Mouse (Mus musculus) gastrocnemius, adult 2 months (tissue): ENCODE results near the gene Dnajb12. TPM values are rescaled to one million over a fixed set of nuclear protein-coding genes. Genes with fewer than 3 reads are reported as not detected.
A peak's percentile ranks its signal among the peaks of the same experiment; 100 is the strongest.

Source experiments
- DNase-seq: peaks from one replicate; pipeline ENCODE4 v3.0.0; 2022
- H3K27ac ChIP-seq: fragments of 200-600 bp; 2 replicates; pipeline ENCODE4 v1.8.1; 2022; ENCODE audit warnings: mild to moderate bottlenecking
- H3K4me3 ChIP-seq: fragments of 200-600 bp; 2 replicates; pipeline ENCODE4 v1.8.1; 2022; ENCODE audit warnings: mild to moderate bottlenecking, moderate library complexity
- CTCF ChIP-seq: fragments of 200-600 bp; IDR thresholded peaks from 2 replicates; pipeline ENCODE4 v1.8.1; 2022; ENCODE audit warnings: antibody characterized with exemption, mild to moderate bottlenecking, moderate library complexity
- intact Hi-C: fragments of 180-260 bp; cut with DNase I; formaldehyde crosslinking; loops from one replicate; pipeline ENCODE4 v1.15.1; 2025
- total RNA-seq, 2 experiments: library from RNA; stranded (reverse); gene quantifications; 2 replicates each; pipeline ENCODE4 v1.2.3; 2021

Dnajb12 gene
- total RNA-seq, 2 experiments from 2014 or later = 60.4 to 77.5 TPM

GRCm38 (mm10) chr10:59916649-59917048, 37.3 kb downstream of the Dnajb12 start:
- Histone ChIP-seq H3K27ac (peak overlapping the region; percentile 82), H3K4me3 (peak overlapping the region; percentile 65)
- intact Hi-C loops = no loop called here
- TF ChIP-seq CTCF = no peak
- no peak for DNase-seq

DNA sequence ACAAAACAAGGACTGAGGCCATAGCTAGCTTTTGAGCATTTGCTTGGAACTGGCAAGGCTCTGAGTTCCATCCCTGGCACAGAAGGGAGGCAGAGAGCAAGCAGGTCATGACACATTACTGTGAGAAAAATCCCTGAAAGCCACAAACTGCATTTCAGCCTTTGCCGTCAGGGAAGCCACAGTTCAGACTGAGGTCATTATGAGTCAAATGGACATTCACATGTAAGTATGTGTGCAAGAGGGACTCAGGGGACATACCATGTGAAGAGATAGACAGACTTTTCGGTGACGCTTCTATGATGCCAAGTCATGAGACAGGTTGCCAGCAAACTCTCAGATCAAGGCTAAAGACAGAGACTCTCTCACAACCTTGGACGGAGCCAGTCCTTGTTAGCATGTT, 38.8 kb downstream of the Dnajb12 start:
- peak overlapping the region; percentile 31; the same call in 1 of the 2 replicates for H3K27ac ChIP-seq
- intact Hi-C loops = no loop called here
- H3K4me3 ChIP-seq = no peak overlapping the region
- TF ChIP-seq CTCF = no peak
- DNase-seq = no peak

DNA sequence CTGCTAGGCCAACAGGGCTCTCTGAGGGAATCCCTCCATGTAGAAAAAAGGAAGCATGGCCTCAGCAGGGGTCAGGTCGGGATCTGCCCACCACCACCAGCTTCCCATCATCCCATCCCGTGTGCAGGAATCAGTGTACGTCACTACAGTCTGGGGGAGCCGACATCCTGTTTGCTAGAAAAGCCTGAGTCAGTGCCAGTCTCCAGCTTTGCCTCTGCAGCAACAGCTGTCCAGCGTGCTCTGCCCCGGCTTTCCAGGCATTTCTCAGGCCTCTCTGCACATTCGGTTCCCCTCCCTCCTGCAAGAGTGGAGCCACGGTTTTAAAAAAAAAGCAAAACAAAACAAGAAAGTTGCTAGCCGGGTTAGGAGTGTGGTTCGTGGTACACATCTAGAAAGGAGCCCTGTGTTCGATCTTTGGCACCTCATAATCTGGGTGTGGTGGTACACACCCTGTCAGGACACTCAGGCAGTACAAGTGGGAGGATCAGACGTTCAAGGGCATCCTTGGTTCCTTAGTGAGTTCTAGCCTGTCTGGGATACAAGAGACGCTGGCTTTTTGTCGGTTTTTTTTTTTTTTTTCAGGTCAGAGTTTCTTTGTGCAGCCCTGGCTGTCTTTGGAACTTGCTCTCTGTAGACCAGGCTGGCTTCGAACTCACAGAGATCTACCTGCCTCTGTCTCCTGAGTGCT, 40.3 kb downstream of the Dnajb12 start:
- no peak for TF ChIP-seq CTCF
- intact Hi-C loops = loop anchor here (2.0 kb wide), 1 partner anchor 31 kb away; the partner anchor contains the start of gene Ddit4
- Histone ChIP-seq H3K27ac (peak overlapping the region; percentile 92), H3K4me3 (no peak overlapping the region)
- peak; percentile 53 for DNase-seq

DNA sequence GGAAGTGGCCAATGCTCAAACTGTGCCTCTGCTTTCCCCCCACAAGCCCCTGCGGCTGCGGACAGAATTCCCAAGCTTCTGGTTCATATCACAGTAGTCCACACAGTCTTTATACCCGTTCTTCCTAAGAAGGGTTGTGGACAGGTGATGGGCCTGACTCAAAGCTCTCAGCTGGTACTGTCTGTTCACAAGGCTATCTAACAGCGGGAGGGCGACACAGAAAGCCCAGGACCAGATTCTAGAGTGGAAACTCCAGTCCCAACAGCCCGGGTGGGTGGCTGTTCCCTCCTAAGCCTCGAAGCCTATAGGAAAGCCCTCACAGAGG, 41.1 kb downstream of the Dnajb12 start:
- TF ChIP-seq CTCF = no peak
- intact Hi-C loops = loop anchor here (2.0 kb wide), 1 partner anchor 30 kb away; the partner anchor contains the start of gene Ddit4
- DNase-seq = no peak
- Histone ChIP-seq H3K4me3 (peak overlapping the region; percentile 65), H3K27ac (peak overlapping the region; percentile 92)

- peak overlapping the region; percentile 65 for H3K4me3 ChIP-seq
- DNase-seq = peak; percentile 89
- peak; percentile 46 for TF ChIP-seq CTCF
- peak overlapping the region; percentile 92 for H3K27ac ChIP-seq
- intact Hi-C loops = loop anchor here (2.0 kb wide), 1 partner anchor 30 kb away; the partner anchor contains the start of gene Ddit4
These were observed 41.7 kb downstream of the Dnajb12 start for GRCm38 (mm10) chr10:59920810-59921681.

DNA sequence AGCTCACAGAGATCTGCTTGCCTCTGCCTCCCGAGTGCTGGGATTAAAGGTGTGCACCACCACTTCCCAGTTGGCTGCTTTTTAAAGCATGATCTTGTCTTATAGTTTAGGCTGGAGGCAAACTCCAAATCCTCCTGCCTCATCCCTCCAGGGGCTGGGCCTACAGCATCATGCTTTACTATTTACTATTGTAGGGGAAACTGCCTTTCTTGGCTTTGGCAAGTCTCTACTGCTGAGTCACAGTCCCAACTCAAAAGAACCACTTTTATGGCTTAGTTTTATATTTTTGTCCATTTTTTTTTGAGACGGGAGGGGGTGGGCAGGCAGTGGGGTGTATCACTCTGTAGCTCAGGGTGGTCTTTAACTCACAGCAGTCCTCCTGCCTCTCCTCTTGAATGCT, 44.1 kb downstream of the Dnajb12 start:
- Histone ChIP-seq H3K27ac (no peak overlapping the region), H3K4me3 (no peak overlapping the region)
- intact Hi-C loops = no loop called here
- DNase-seq = no peak
- TF ChIP-seq CTCF = no peak

- H3K27ac ChIP-seq = peak overlapping the region; percentile 43; the same call in 1 of the 2 replicates
- H3K4me3 ChIP-seq = no peak overlapping the region
- intact Hi-C loops = loop anchor here (2.0 kb wide), 1 partner anchor 18 kb away; no protein-coding TSS in a partner anchor
- TF ChIP-seq CTCF = no peak
- no peak for DNase-seq
These were observed 44.9 kb downstream of the Dnajb12 start for GRCm38 (mm10) chr10:59924305-59924704.

DNA sequence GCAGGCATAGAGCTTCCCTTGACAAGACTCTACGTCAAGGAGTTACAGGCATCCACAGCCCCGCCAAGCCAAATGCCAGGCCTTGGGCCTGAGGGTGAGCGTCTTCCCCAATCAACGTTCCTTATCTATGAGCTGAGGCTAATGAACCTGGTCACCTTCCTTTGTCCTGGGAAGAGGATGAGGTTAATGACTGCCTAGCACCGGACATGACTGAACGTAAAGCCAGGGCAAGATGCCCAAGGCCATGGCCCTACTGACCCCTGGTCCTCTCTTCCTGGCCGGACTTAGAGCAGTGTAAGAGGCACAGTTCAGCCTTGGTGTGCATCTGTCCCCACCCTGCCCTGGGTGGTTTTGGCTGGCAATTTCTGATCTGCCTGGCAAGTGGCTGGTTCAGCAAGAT, 49.8 kb downstream of the Dnajb12 start:
- intact Hi-C loops = no loop called here
- TF ChIP-seq CTCF = no peak
- Histone ChIP-seq H3K27ac (no peak overlapping the region), H3K4me3 (no peak overlapping the region)
- no peak for DNase-seq

DNA sequence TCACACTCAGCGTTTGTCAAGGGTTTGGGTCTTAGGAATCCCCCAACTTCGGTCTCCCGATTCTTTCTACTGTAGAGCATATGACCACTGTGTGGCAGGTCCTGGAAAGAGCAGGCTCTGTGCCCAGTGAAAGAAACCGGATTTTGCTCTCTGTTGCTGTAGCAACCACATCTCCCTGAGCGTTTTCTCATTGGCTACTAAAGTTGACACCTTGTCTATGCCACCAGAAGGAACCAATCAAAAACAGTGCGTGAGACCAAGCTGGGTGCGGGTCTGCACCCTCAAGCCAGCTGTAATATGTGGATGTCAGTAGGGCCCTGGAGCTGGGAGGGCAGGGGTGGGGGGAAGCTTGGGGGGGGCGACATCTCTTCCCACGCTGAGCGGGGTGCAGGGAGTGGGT, 51.6 kb downstream of the Dnajb12 start:
- Histone ChIP-seq H3K27ac (no peak overlapping the region), H3K4me3 (no peak overlapping the region)
- intact Hi-C loops = no loop called here
- TF ChIP-seq CTCF = no peak
- no peak for DNase-seq

DNA sequence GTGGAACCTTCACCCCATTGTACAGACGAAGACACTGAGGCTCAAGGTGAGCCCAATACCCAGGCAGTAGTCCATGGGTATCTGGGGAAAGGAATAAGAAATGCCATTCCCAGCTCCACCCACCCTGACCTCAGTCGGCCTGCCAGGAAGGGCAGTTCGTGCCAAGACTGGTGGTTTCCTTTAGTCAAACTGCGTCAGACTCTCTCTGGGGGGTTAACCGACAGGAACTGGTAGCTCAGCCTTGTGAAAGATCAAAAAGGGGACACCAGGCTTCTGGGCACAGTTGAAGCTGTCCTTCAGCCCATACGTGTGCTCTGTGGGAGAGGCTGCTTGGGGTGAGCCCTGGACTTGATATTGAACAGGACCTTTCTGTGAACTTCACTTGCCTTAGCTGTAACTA, 53.2 kb downstream of the Dnajb12 start:
- no peak for DNase-seq
- TF ChIP-seq CTCF = no peak
- H3K27ac ChIP-seq = peak overlapping the region; percentile 40; the same call in 1 of the 2 replicates
- intact Hi-C loops = no loop called here
- H3K4me3 ChIP-seq = no peak overlapping the region

GRCm38 (mm10) chr10:59934039-59934438, 54.7 kb downstream of the Dnajb12 start:
- H3K27ac ChIP-seq = no peak overlapping the region
- DNase-seq = no peak
- intact Hi-C loops = no loop called here
- no peak overlapping the region for H3K4me3 ChIP-seq
- TF ChIP-seq CTCF = no peak

DNA sequence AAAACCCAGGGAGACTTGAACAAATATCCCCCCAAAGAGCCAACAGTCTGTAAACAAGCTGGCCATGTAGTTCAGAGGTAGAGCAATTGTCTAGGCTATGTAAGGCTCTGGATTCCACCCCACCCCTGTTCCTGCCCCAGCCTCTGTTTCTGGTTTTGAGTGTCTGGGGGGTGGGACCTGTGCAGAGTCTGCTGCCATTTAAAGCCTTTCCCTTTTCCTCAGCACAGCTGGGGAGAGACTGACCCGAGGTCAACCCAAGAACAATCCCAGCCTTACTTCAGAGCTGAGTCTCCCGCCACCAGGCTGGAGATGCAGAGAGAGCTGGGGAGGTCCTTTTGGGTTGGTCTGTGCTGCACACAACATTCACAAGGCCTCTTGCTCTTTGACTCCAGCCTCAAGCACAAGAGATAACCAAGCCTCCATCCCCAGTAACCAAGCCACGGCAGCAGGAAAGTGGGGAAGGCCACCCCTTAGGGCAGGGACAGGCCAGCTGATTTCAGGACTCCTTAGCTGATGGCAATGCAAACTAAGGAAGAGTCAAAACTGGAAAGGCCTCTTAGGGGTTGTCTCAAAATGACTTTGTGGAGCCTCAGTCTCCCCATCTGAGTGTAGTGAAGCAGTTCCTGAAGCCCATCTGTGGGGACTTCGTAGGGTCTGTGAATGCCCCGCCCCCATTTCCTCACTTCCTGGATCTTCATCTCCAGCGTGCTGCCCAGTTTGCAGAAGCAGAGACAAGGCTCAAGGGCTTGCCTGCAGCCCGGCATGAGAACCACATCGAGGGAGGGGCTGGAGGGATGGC, 56.9 kb downstream of the Dnajb12 start:
- no peak for TF ChIP-seq CTCF
- peak; percentile 13 for DNase-seq
- intact Hi-C loops = no loop called here
- Histone ChIP-seq H3K4me3 (no peak overlapping the region), H3K27ac (no peak overlapping the region)
